Mouse (Mus musculus) myocyte (in vitro differentiated cells): ENCODE results near the gene Tm7sf2. TPM values are rescaled to one million over a fixed set of nuclear protein-coding genes. Genes with fewer than 3 reads are reported as not detected.
"Not testable (repeated sequence)": the region's sequence is repeated elsewhere in the genome, so short reads cannot be mapped to it uniquely, and the experiment has no call there.

Source experiments
- H3K27me3 ChIP-seq: one replicate; pipeline ENCODE4 v1.6.1; 2011; ENCODE audit not compliant: control insufficient read depth, insufficient read depth, insufficient read length
- H3K36me3 ChIP-seq: one replicate; pipeline ENCODE4 v1.6.1; 2011; ENCODE audit not compliant: control insufficient read depth, insufficient read depth
- H3K4me2 ChIP-seq: one replicate; pipeline ENCODE4 v1.6.1; 2011; ENCODE audit warnings: low read depth, control low read depth
- H3K4me3 ChIP-seq: one replicate; pipeline ENCODE4 v1.5.1; 2011; ENCODE audit warnings: mild to moderate bottlenecking, control low read depth, moderate library complexity
- H3K79me2 ChIP-seq: one replicate; pipeline ENCODE4 v1.6.1; 2011; ENCODE audit not compliant: control insufficient read depth, insufficient read depth
- H3ac ChIP-seq: one replicate; pipeline ENCODE4 v1.6.1; 2011; ENCODE audit not compliant: control insufficient read depth, insufficient read length
- CEBPB ChIP-seq: IDR thresholded peaks from 2 replicates; pipeline ENCODE4 v1.6.1; 2011; ENCODE audit warnings: mild to moderate bottlenecking, moderate library complexity; ENCODE audit not compliant: poor library complexity, insufficient read depth, severe bottlenecking
- E2F4 ChIP-seq: IDR thresholded peaks from one replicate; pipeline ENCODE4 v1.6.1; 2011; ENCODE audit warnings: mild to moderate bottlenecking, control low read depth, moderate library complexity; ENCODE audit not compliant: insufficient read depth
- MAX ChIP-seq: IDR thresholded peaks from one replicate; pipeline ENCODE4 v1.6.1; 2011; ENCODE audit warnings: low read depth, mild to moderate bottlenecking, control low read depth
- MYOD1 ChIP-seq, 3 experiments: IDR thresholded peaks; one replicate each; pipeline ENCODE4 v1.6.1; 2011; ENCODE audit warnings: control low read depth in 2 of 3, low read depth in 2 of 3, mild to moderate bottlenecking in 2 of 3, moderate library complexity in 1 of 3; ENCODE audit not compliant: insufficient read length in 2 of 3, control insufficient read depth in 1 of 3
- MYOG ChIP-seq, 3 experiments: IDR thresholded peaks; one replicate each; pipeline ENCODE4 v1.6.1; 2011; ENCODE audit warnings: control low read depth in 2 of 3, low read depth in 2 of 3, mild to moderate bottlenecking in 2 of 3; ENCODE audit not compliant: insufficient read length in 2 of 3, control insufficient read depth in 1 of 3, insufficient read depth in 1 of 3
- POLR2A ChIP-seq: IDR thresholded peaks from one replicate; pipeline ENCODE4 v1.6.1; 2011; ENCODE audit warnings: low read depth, mild to moderate bottlenecking, control low read depth, moderate library complexity; ENCODE audit not compliant: insufficient read length
- POLR2AphosphoS2 ChIP-seq: IDR thresholded peaks from one replicate; pipeline ENCODE4 v1.6.1; 2011; ENCODE audit warnings: low read depth, control low read depth; ENCODE audit not compliant: insufficient read length
- REST ChIP-seq: IDR thresholded peaks from one replicate; pipeline ENCODE4 v1.6.1; 2011; ENCODE audit warnings: mild to moderate bottlenecking, control low read depth, moderate library complexity; ENCODE audit not compliant: insufficient read depth, insufficient read length
- SRF ChIP-seq: IDR thresholded peaks from one replicate; pipeline ENCODE4 v1.6.1; 2011; ENCODE audit warnings: low read depth; ENCODE audit not compliant: control insufficient read depth, insufficient read length
- TCF12 ChIP-seq: IDR thresholded peaks from one replicate; pipeline ENCODE4 v1.6.1; 2011; ENCODE audit warnings: mild to moderate bottlenecking, control low read depth; ENCODE audit not compliant: poor library complexity, insufficient read depth, severe bottlenecking
- TCF3 ChIP-seq: IDR thresholded peaks from one replicate; pipeline ENCODE4 v1.6.1; 2011; ENCODE audit warnings: low read depth, control low read depth; ENCODE audit not compliant: insufficient read length
- USF1 ChIP-seq: IDR thresholded peaks from one replicate; pipeline ENCODE4 v1.6.1; 2011; ENCODE audit warnings: low read depth, mild to moderate bottlenecking, control low read depth, moderate library complexity
- polyA plus RNA-seq: library from polyadenylated mRNA; unstranded; fragments of >200 nt; fragmentation: generic; extraction: Trizol; gene quantifications from one replicate; pipeline ENCODE4 v1.2.1, GENCODE M21; 2012; ENCODE audit warnings: missing spikeins

Gene Tm7sf2
- polyA plus RNA-seq, 1 experiment, result 37.1 TPM

DNA sequence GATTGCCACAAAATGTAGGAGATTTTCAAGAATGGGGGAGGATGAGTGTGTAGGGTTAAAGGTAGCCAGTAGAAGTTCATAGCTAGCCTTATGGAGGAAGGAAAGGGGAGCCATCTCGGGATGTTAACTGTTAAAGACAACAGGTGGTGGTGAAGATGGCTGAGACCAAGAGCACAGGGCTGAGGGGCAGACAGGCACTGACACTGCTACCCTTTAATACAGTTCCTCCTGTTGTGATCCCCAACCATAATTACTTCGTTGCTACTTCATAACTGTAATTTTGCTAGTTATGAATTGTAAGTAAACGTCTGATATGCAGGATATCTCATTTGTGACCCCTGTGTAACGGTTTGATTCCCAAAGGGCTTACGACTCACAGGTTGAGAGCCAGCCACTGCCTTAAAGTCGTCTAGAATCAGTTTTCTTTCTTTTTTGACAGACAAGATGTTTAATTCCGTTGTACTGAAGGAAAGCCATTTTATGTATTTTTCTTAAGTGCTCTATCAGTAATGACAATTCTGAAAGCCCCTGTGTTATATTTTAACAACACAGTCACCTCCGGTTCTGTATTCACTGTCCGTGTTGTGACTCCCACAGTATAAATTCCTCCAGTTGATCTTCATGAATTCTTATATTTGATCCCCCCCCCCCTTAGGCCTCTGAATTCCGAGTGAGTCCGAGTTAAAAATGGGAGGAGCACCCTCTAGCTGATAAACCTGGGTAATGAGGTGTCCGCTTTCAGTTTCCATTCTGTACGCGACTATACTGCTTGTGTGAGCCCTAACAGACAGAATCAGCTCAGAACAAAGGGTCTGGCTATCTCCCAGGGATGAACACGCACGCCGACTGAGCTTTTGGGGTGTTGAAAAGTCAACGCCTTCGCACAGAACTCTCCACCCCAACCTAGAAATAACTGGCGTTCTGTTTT is 22.5 kb downstream of the Tm7sf2 start:
- H3K4me2 ChIP-seq, result peak overlapping the region; percentile 88
- H3K27me3 ChIP-seq, result no peaks in the 10 kb centered on the region
- H3K36me3 ChIP-seq, result peaks cover 9% of the 10 kb centered on the region
- H3ac ChIP-seq, result peak overlapping the region; percentile 46
- TF ChIP-seq TCF12 (no peak), MYOD1 (IDR thresholded peaks at IDR 0.05; ENCODE audit: control insufficient read depth in 1 of 3, insufficient read length in 2 of 3, low read depth in 2 of 3) (peak in 1 of 3 experiments; percentile 35), POLR2A (no peak)
- peaks cover 16% of the 10 kb centered on the region for H3K79me2 ChIP-seq
- peak overlapping the region; percentile 94 for H3K4me3 ChIP-seq

DNA sequence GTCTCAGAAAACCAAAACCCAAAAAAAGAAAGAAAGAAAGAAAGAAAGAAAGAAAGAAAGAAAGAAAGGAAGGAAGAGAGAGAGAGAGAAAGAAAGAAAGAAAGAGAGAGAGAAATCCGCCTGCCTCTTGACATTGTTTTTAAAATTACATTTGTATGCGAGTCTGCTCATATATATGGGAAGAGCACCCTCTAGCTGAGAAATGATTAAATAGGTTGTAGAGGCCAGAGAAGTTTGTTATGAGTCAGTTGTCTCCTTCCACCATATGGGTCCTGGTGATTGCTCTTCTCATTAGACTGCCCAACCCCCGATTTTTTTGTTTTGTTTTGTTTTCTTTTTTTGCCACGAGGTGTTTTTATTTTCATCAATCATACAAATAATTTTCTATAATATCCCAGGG is 24.1 kb downstream of the Tm7sf2 start:
- H3K36me3 ChIP-seq, H3K27me3 ChIP-seq, H3K4me2 ChIP-seq, H3K4me3 ChIP-seq, H3ac ChIP-seq: not testable (repeated sequence)
- H3K79me2 ChIP-seq, result peaks cover 16% of the 10 kb centered on the region

DNA sequence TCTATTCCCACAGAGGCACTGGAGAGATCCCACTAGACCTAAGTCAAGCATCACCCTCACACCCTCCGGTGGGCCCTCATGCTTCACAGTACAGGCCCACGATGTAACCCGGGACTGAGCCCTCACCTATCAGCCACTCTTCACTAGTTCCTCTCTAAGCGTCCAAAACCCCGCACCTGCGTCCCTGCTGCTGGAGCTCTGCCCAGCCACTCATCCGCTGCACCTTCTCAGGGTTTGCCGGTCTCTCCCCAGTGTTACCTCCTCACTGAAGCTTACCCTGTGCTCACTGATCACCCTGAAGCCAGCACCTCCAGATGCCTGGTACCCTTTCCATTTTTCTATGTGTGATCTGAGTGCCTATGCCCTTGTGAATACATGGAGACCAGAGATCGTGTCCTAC is 25.9 kb downstream of the Tm7sf2 start:
- Histone ChIP-seq H3K4me3 (no peak overlapping the region), H3K4me2 (no peak overlapping the region), H3K79me2 (peaks cover under 1% of the 10 kb centered on the region), H3K27me3 (no peaks in the 10 kb centered on the region), H3ac (no peak overlapping the region), H3K36me3 (no peaks in the 10 kb centered on the region)
- TF ChIP-seq TCF12 (no peak), POLR2AphosphoS2 (peak; percentile 62)

DNA sequence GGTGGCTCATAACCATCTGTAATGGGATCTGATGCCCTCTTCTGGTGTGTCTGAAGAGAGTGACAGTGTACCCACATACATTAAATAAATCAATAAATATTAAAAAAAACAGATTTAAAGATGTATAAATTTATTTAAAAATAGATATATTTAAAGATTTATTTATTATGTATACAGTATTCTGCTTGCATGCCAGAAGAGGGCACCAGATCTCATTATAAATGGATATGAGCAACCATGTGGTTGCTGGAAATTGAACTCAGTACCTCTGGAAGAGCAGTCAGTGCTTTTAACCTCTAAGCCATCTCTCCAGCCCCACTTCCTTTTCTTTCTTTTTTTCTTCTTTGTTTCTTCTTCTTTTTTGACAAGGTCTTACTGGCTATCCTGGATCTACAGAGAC is 28.2 kb downstream of the Tm7sf2 start:
- Histone ChIP-seq H3K27me3 (no peaks in the 10 kb centered on the region), H3K79me2 (no peaks in the 10 kb centered on the region), H3K4me3 (no peak overlapping the region), H3ac (no peak overlapping the region), H3K4me2 (no peak overlapping the region), H3K36me3 (no peaks in the 10 kb centered on the region)
- TF ChIP-seq CEBPB (no peak), MYOD1 (IDR thresholded peaks at IDR 0.05; ENCODE audit: control insufficient read depth in 1 of 3, insufficient read length in 2 of 3, low read depth in 2 of 3) (no peak)

DNA sequence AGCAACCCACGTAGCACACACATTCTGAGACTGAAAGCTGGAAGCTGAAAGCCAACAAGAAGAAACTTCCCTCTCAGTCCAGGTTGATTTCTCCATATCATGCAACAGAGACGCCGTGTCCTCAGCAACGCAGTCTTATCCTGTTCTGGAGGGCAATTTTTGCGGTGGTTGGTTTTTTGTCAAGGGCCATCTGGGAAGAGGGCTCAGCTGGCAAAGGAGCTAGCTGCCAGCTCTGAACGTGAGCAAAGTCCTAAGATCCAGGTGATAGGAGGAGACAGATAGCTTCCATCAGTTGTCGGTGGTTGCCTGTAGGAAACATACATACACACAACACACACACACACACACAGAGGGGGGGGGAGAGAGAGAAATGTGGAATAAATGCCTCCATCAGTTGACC is 29.8 kb downstream of the Tm7sf2 start:
- TF ChIP-seq CEBPB, result no peak
- no peak for TF ChIP-seq TCF12
- no peak for TF ChIP-seq TCF3
- TF ChIP-seq REST, result no peak
- TF ChIP-seq POLR2A, result no peak
- no peak for TF ChIP-seq MAX
- no peak for TF ChIP-seq E2F4
- no peak for TF ChIP-seq USF1
- no peak for TF ChIP-seq MYOD1 (IDR thresholded peaks at IDR 0.05; ENCODE audit: control insufficient read depth in 1 of 3, insufficient read length in 2 of 3, low read depth in 2 of 3)
- no peak for TF ChIP-seq SRF
- no peak for TF ChIP-seq MYOG (IDR thresholded peaks at IDR 0.05; ENCODE audit: control insufficient read depth in 1 of 3, insufficient read depth in 1 of 3, insufficient read length in 2 of 3, low read depth in 2 of 3)
- TF ChIP-seq POLR2AphosphoS2, result no peak
- H3K36me3 ChIP-seq, result no peaks in the 10 kb centered on the region
- H3K27me3 ChIP-seq, result no peaks in the 10 kb centered on the region
- H3ac ChIP-seq, result no peak overlapping the region
- H3K4me2 ChIP-seq, result no peak overlapping the region
- no peak overlapping the region for H3K4me3 ChIP-seq
- no peaks in the 10 kb centered on the region for H3K79me2 ChIP-seq

DNA sequence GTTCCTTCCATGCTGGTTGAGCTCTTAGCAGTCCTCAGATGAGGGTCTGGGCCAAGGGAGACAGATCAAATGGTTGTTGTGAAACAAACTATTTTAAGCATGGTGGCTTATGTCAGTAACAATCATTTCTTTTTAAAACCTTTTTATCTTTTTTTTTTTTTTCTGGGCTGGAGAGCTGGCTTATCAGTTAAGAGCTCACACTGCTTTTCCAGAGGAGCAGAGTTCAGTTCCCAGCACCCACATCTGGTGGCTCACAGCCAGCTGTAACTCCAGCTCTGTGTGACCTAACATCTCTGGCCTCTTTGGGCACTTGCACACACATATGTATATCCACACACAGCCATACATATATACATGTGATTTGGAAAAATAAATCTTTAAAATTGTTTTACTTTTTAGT is 30.5 kb downstream of the Tm7sf2 start:
- TF ChIP-seq REST (no peak), TCF3 (no peak)

More for the DNA sequence above, 30.5 kb downstream of the Tm7sf2 start:
- no peaks in the 10 kb centered on the region for H3K36me3 ChIP-seq
- no peak overlapping the region for H3K4me3 ChIP-seq
- no peak overlapping the region for H3K4me2 ChIP-seq
- no peak overlapping the region for H3ac ChIP-seq
- no peaks in the 10 kb centered on the region for H3K27me3 ChIP-seq
- no peaks in the 10 kb centered on the region for H3K79me2 ChIP-seq
